Mouse (Mus musculus) kidney, embryonic 15.5 days (tissue): ENCODE measurements around the gene Lexm. TPM values are rescaled to one million over a fixed set of nuclear protein-coding genes. Genes with fewer than 3 reads are reported as not detected.

Experiments used
- ATAC-seq: fragments of 200-750 bp; cut with Nextera tagmentation; replicated peaks from 2 replicates; pipeline ENCODE4 v1.8.0; 2017; ENCODE audit warnings: moderate TSS enrichment; ENCODE audit not compliant: low FRiP score
- H3K27ac ChIP-seq: fragments of 300-500 bp; sonication (generic); 2 replicates; pipeline ENCODE4 v1.5.1; 2015; ENCODE audit warnings: mild to moderate bottlenecking, inconsistent platforms
- H3K27me3 ChIP-seq: fragments of 300-500 bp; sonication (generic); 2 replicates; pipeline ENCODE4 v1.6.1; 2015; ENCODE audit warnings: inconsistent platforms
- H3K36me3 ChIP-seq: fragments of 300-500 bp; sonication (generic); 2 replicates; pipeline ENCODE4 v1.6.1; 2015; ENCODE audit warnings: inconsistent platforms
- H3K4me1 ChIP-seq: fragments of 300-500 bp; sonication (generic); 2 replicates; pipeline ENCODE4 v1.6.1; 2015; ENCODE audit warnings: inconsistent platforms
- H3K4me2 ChIP-seq: fragments of 300-500 bp; sonication (generic); 2 replicates; pipeline ENCODE4 v1.6.1; 2015; ENCODE audit warnings: moderate library complexity, mild to moderate bottlenecking, inconsistent platforms
- H3K4me3 ChIP-seq: fragments of 300-500 bp; sonication (generic); replicated peaks from 2 replicates; pipeline ENCODE4 v1.5.1; 2015; ENCODE audit warnings: mild to moderate bottlenecking, inconsistent platforms
- H3K9ac ChIP-seq: fragments of 300-500 bp; sonication (generic); 2 replicates; pipeline ENCODE4 v1.6.1; 2015; ENCODE audit warnings: mild to moderate bottlenecking, inconsistent platforms
- H3K9me3 ChIP-seq: fragments of 300-500 bp; sonication (generic); replicated peaks from 2 replicates; pipeline ENCODE4 v1.6.1; 2016; ENCODE audit warnings: inconsistent platforms
- WGBS: fragments of 180-500 bp; shearing (Covaris S2); methylation state at CpG from one replicate; pipeline ENCODE4 v1.1.7; 2015; ENCODE audit warnings: mixed read lengths; 5-methylcytosine and 5-hydroxymethylcytosine counted together
- polyA plus RNA-seq: library from polyadenylated mRNA; unstranded; fragments of >200 nt; fragmentation: Nextera tagmentation; extraction: Ambion mirVana; gene quantifications from 2 replicates; pipeline ENCODE4 v1.2.1, GENCODE M21; 2015

The Lexm gene
- polyA plus RNA-seq, 1 experiment from 2014 or later = not detected

DNA sequence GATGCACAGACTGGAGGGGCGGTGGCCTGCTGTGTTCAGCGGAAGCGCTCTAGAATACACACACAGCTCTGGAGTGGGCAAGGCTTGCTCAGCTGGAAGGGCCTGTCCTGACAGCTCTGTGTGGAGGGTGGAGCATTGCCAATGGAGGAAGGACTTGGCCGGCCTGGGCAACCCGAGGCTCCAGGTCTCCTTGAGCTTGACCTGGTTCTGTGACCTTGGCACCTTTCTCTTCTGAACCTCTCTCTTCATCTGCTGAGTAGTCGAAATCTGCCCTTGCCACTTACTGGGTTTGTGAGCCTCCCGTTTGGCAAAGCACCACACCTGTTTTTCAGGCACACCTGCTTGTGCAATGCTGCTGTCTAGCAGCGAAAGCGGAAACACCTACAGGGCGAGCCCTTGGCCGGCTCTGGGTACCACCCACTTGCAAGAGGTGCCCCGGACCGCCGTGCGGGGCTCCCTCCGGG lies 5.0 kb upstream of the Lexm start, which contains the start of gene Ttc22:
Gene Ttc22 (plus strand): TSS at position 403 of the 464 bp plus-strand sequence.
- Histone ChIP-seq H3K27ac (no peak within 1 kb of the TSS), H3K4me2 (peak within 1 kb of the TSS; percentile 46), H3K36me3 (no peaks in the 10 kb centered on the region), H3K4me1 (peaks cover 17% of the 10 kb centered on the region), H3K9ac (no peak within 1 kb of the TSS), H3K4me3 (peak within 1 kb of the TSS; percentile 13), H3K27me3 (peaks cover 64% of the 10 kb centered on the region), H3K9me3 (no peaks in the 10 kb centered on the region)
- no peak for ATAC-seq
- 21% methylated on average over 16 of the region's 16 CpGs for WGBS

DNA sequence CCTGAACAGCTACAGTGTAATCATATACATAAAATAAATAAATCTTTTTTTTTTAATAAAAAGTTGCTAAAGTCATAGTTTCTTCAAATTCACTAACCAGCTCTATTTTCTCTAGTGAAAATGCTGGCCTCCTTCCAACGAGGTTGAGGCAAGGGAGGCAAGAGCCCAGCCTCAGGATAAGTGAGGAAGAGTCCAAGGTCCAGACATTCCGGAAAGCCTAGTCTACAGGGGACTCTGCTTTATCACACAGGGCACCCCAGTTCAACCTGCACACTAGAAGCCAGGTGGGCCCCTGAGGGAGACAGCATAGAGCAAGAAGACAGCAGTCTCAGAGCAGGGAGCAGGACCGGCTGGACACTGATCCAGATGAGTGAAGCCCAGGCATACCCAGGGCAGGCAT lies 4.4 kb upstream of the Lexm start:
- ATAC-seq = no peak
- peaks cover 66% of the 10 kb centered on the region for H3K27me3 ChIP-seq
- WGBS = 76% methylated on average over 3 of the region's 3 CpGs
- H3K27ac ChIP-seq = no peak overlapping the region
- peaks cover 20% of the 10 kb centered on the region for H3K4me1 ChIP-seq
- no peaks in the 10 kb centered on the region for H3K9me3 ChIP-seq
- no peak overlapping the region for H3K4me2 ChIP-seq
- H3K9ac ChIP-seq = no peak overlapping the region
- no peak overlapping the region for H3K4me3 ChIP-seq
- H3K36me3 ChIP-seq = no peaks in the 10 kb centered on the region

DNA sequence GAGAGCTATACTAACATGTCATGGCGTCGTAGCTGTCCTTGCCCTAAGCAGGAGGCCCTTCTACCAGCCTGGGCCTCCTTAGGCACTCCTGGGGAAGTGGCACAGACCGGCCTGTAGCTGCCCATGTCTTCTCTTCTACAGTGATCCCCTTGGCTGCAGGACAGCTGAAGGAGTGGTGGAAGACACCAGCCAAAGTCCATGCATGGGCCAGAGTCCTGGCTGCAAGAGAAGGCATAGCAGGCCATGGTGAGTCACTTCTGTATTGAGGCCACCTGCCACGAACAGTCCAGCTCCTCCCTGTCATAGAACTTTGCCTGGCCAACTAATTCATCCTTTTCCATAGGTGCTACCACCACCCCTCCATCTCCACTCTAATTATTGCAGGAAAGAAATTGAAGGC lies 1.9 kb upstream of the Lexm start:
- Histone ChIP-seq H3K9me3 (no peaks in the 10 kb centered on the region), H3K9ac (no peak overlapping the region), H3K36me3 (no peaks in the 10 kb centered on the region), H3K4me1 (peaks cover 24% of the 10 kb centered on the region), H3K4me3 (no peak overlapping the region), H3K27me3 (peaks cover 56% of the 10 kb centered on the region), H3K27ac (no peak overlapping the region), H3K4me2 (no peak overlapping the region)
- no peak for ATAC-seq
- WGBS = 85% methylated on average over 4 of the region's 4 CpGs

DNA sequence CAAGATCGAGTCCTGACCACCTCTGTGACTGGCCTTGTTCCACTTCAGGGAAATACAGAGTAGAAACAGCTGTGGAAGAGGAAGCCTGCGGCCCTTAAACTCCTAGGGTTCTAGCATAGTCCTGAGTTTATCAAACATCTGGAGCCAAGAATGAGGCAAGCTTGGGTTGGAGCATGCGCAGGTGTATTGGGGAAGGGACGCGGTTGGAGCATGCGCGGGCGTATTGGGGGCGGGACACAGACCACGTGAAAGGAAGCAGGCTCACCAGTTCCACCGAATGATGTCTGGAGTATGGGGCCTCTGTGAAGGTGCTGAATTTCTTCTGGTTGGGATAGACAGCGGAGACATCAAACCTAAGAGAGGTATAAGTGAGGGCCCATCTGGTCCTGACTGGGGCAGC lies 1.4 kb downstream of the Lexm start:
- Histone ChIP-seq H3K9me3 (no peaks in the 10 kb centered on the region), H3K4me3 (no peak overlapping the region), H3K36me3 (no peaks in the 10 kb centered on the region), H3K9ac (no peak overlapping the region), H3K4me1 (peaks cover 13% of the 10 kb centered on the region), H3K27ac (no peak overlapping the region), H3K4me2 (no peak overlapping the region), H3K27me3 (peaks cover 27% of the 10 kb centered on the region)
- ATAC-seq = no peak
- 84% methylated on average over 12 of the region's 12 CpGs for WGBS

DNA sequence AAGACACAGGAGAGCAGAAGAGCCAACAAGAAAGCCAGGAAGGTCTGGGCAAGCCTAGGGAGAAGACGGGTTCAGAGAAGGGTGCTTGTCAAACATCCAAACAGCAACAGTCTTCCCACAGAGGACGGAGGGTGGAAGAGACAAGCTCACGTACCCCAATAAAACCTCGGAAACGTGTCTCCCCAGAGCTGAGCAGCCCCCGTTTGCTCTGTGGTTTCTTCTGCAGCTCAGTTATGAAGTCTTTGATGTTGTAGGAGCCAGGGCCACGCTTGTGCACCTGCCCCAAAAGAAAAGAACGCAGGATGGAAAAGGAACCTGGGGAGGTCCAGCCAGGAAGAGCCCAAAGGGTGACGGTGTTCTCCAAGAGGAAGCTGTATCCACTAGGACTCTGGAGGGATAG lies 2.2 kb downstream of the Lexm start:
- Histone ChIP-seq H3K36me3 (no peaks in the 10 kb centered on the region), H3K4me3 (no peak overlapping the region), H3K4me1 (peaks cover 13% of the 10 kb centered on the region), H3K9ac (no peak overlapping the region), H3K27ac (no peak overlapping the region), H3K9me3 (no peaks in the 10 kb centered on the region), H3K27me3 (peaks cover 24% of the 10 kb centered on the region), H3K4me2 (no peak overlapping the region)
- no peak for ATAC-seq
- WGBS = 78% methylated on average over 9 of the region's 9 CpGs

DNA sequence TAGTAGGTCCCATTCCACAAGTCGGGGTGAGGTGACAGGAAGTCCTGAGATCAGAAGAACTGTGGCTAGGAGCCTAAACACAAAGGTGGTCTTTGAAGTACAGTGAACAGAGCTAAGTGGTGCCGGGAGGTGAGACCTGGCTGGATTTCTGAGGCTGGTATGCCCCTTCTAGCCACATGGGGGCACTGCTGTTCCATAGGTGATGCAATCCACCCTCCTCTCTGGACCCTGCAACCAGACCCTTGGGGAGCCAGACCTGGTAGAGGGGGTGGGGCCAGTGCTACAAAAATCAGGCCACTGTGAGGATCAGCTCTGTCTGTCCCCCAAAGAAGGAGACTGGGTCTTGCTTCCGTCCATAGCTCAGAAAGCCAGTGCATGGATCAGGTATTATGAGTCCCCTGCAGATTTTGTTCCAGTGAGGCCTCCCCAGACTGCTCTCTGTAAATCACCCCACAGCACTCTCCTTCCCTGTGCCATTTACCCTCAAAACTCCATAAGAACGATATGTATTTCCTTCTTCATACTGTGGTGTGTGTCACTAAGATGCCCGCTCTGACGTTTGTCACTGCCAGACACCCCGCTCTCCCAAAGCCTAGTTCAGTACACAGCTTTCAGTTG lies 2.8 kb downstream of the Lexm start:
- no peak overlapping the region for H3K9ac ChIP-seq
- no peaks in the 10 kb centered on the region for H3K9me3 ChIP-seq
- H3K4me1 ChIP-seq = peaks cover 13% of the 10 kb centered on the region
- WGBS = 46% methylated on average over 7 of the region's 7 CpGs
- no peaks in the 10 kb centered on the region for H3K36me3 ChIP-seq
- ATAC-seq = peak; percentile 54
- no peak overlapping the region for H3K27ac ChIP-seq
- H3K27me3 ChIP-seq = peaks cover 20% of the 10 kb centered on the region
- no peak overlapping the region for H3K4me3 ChIP-seq
- H3K4me2 ChIP-seq = no peak overlapping the region

DNA sequence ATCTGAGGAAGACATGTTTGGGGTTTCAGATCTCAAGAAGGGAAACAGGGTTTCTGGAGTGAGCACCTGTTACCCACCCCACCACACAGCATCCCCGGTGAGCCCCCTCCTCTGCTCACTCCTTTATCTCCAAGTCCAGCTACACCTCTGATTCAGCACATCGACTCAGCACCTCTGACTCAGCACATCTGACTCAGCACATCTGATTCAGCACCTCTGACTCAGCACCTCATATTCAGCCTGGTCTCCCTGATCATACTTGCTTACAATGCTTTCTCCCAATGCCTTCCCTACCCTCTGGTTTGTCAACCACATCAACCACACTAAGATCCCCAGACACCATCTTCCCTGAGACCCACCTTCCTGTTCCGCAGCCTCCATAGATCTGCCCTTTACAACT lies 3.5 kb downstream of the Lexm start:
- Histone ChIP-seq H3K4me1 (peaks cover 13% of the 10 kb centered on the region), H3K4me2 (no peak overlapping the region), H3K4me3 (no peak overlapping the region), H3K9ac (no peak overlapping the region), H3K27ac (no peak overlapping the region), H3K36me3 (no peaks in the 10 kb centered on the region), H3K9me3 (no peaks in the 10 kb centered on the region), H3K27me3 (peaks cover 20% of the 10 kb centered on the region)
- no peak for ATAC-seq
- 69% methylated on average over 3 of the region's 3 CpGs for WGBS

DNA sequence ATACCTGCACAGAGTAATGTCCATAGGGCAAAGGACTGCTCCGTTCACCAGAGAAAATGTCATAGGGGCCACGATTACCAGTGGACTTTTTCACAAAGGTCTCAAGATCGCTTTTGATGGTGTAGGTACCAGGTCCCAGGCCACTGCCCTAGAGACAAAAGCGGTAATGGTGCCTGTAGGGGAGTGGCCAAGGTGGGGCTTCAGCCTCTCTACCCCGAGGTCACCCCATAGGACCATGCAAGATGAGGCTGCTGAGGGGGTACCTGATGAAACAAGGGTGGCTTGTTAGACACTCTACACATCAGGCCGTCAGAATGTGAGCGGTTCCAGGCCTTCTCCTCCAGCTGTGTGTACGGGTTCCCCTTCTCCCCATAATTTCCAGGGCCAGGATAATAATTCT lies 3.9 kb downstream of the Lexm start:
- peaks cover 20% of the 10 kb centered on the region for H3K27me3 ChIP-seq
- ATAC-seq = no peak
- 81% methylated on average over 8 of the region's 8 CpGs for WGBS
- peaks cover 13% of the 10 kb centered on the region for H3K4me1 ChIP-seq
- no peak overlapping the region for H3K9ac ChIP-seq
- no peak overlapping the region for H3K4me2 ChIP-seq
- no peaks in the 10 kb centered on the region for H3K36me3 ChIP-seq
- H3K27ac ChIP-seq = no peak overlapping the region
- H3K4me3 ChIP-seq = no peak overlapping the region
- H3K9me3 ChIP-seq = no peaks in the 10 kb centered on the region

DNA sequence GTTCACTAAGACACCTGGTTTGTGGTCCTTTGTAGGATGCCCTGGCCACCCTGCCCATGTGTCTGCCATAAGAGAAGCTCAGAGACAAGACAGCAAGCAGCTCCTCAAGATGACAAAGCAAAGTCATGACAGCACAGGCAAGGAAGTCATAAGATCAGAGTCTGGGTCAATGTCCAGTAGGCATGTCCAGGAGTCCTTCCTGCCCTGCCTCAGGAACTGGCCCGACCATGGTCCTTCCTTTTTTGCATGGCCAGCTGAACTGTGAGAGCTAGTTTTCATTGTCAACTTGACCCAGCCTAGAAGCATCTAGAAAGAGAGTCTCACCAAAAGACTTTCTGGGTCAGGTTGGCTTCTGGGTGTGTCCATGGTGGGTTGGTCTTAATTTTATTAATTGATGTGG lies 9.1 kb downstream of the Lexm start:
- no peak overlapping the region for H3K27ac ChIP-seq
- H3K4me3 ChIP-seq = no peak overlapping the region
- ATAC-seq = no peak
- H3K36me3 ChIP-seq = no peaks in the 10 kb centered on the region
- 82% methylated on average over 1 of the region's 1 CpGs for WGBS
- no peak overlapping the region for H3K4me2 ChIP-seq
- H3K9ac ChIP-seq = no peak overlapping the region
- H3K9me3 ChIP-seq = no peaks in the 10 kb centered on the region
- H3K4me1 ChIP-seq = peaks cover 6% of the 10 kb centered on the region; the same call in 1 of the 2 replicates
- no peaks in the 10 kb centered on the region for H3K27me3 ChIP-seq

DNA sequence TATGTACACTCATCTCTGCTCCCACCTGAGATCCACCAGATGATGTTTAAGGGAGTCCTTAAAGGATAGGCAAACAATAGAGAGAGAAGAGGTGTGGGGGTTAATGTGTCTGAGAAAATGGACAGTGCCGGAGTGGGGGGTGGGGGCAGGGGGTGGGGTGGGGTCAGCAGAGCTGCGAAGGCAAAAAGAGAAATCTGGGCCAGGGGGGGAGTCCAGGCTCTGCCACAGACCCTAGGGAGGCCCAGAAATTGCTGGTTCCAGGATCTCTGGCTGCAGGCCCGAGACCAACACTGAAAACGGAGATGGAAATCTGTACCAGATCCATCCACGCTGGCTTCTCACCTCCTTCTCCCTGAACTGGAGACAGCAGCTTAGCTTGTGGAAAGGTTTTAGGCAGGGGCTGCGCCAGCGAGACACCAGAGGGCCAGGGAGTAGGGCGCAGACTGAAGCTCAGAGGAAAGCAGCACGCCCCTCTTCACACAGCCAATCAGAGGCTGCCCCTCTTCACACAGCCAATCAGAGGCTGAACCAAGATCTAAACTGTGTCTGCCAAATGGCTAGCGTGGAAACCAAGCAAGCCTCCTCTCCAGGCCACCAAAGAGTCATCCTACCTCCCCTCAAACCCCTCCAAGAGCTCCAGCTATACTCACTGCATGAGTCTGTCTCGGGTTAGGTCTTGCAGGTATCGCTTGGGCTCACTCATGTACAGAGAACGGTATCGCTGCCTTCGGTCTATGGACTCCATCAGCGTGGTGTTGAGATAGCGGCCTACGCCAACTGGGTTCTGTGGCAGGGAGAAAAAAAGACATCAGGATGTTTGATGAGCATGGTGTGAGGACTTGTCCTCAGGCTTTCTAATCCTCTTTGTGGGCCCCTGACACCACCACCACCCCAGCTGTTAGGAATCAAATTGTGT lies 10.1 kb downstream of the Lexm start:
- 41% methylated on average over 18 of the region's 18 CpGs for WGBS
- H3K36me3 ChIP-seq = no peaks in the 10 kb centered on the region
- H3K4me2 ChIP-seq = peak overlapping the region; percentile 45
- H3K9me3 ChIP-seq = no peaks in the 10 kb centered on the region
- peaks cover 6% of the 10 kb centered on the region; the same call in 1 of the 2 replicates for H3K4me1 ChIP-seq
- no peak overlapping the region for H3K9ac ChIP-seq
- ATAC-seq = peak; percentile 87
- no peaks in the 10 kb centered on the region for H3K27me3 ChIP-seq
- H3K27ac ChIP-seq = no peak overlapping the region
- H3K4me3 ChIP-seq = peak overlapping the region; percentile 3

DNA sequence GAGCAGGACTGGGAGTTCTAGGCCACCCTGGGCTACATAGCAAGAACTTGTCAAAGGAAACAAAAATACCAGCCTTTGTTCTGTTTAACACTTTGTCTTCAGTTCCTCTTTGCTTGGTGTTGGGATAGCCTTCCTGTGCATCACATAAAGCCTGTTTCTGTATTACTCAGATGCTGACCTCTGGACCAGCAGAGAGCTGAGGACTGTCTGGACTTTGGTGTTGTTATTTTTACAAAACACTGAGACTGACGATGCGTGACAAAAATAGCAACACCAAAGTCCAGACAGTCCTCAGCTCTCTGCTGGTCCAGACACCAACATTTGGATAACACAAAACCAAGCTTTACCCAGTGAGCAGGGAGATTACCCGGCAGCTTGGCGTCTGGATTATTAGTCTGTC lies 16.3 kb downstream of the Lexm start:
- Histone ChIP-seq H3K4me3 (no peak overlapping the region), H3K9me3 (no peaks in the 10 kb centered on the region), H3K9ac (no peak overlapping the region), H3K36me3 (no peaks in the 10 kb centered on the region), H3K27me3 (no peaks in the 10 kb centered on the region), H3K27ac (no peak overlapping the region), H3K4me1 (no peaks in the 10 kb centered on the region), H3K4me2 (no peak overlapping the region)
- WGBS = 58% methylated on average over 4 of the region's 4 CpGs
- no peak for ATAC-seq

DNA sequence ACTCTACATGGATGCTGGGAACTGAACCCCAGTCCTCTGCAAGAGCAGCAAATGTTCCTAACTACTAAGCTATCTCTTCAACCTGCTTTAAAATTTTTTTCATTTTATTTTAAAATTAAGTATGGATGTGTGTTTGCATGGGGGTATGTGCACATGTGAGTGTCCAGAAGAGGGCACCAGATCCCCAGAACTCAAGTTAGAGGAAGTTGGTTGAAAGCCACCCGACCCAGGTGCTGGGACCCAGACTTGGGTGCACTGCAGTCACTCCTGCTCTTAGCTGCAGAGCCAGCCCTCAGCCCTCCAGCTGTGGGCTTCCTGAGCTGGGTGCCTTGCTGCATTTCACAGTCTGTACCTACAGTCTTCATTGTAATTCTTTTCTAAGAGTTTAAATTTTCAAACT lies 17.6 kb downstream of the Lexm start:
- Histone ChIP-seq H3K27me3 (no peaks in the 10 kb centered on the region), H3K4me3 (no peak overlapping the region), H3K36me3 (no peaks in the 10 kb centered on the region), H3K4me2 (no peak overlapping the region), H3K27ac (no peak overlapping the region), H3K9me3 (no peaks in the 10 kb centered on the region), H3K9ac (no peak overlapping the region), H3K4me1 (no peaks in the 10 kb centered on the region)
- no peak for ATAC-seq
- WGBS = 62% methylated on average over 1 of the region's 1 CpGs
